Mouse (Mus musculus) liver, embryonic 11.5 days (tissue): Measurements from ENCODE around the gene Kank1. TPM values are rescaled to one million over a fixed set of nuclear protein-coding genes. Genes with fewer than 3 reads are reported as not detected.

Experiments
- ATAC-seq: fragments of 200-750 bp; cut with Nextera tagmentation; replicated peaks from 2 replicates; pipeline ENCODE4 v1.8.0; 2017; ENCODE audit warnings: moderate number of reproducible peaks, mild to moderate bottlenecking, moderate TSS enrichment, moderate library complexity; ENCODE audit not compliant: low FRiP score
- DNase-seq: peaks from one replicate; pipeline ENCODE4 v3.0.0-alpha.2; 2017; ENCODE audit warnings: low spot score
- H3K27ac ChIP-seq: fragments of 300-500 bp; sonication (generic); 2 replicates; pipeline ENCODE4 v1.5.1; 2014; ENCODE audit warnings: mild to moderate bottlenecking, low read depth, low read length, control low read depth
- H3K27me3 ChIP-seq: fragments of 300-500 bp; sonication (generic); replicated peaks from 2 replicates; pipeline ENCODE4 v1.6.1; 2014; ENCODE audit warnings: low read length, mixed read lengths; ENCODE audit not compliant: control insufficient read depth, insufficient read depth
- H3K36me3 ChIP-seq: fragments of 300-500 bp; sonication (generic); 2 replicates; pipeline ENCODE4 v1.6.1; 2014; ENCODE audit warnings: mild to moderate bottlenecking, low read length, moderate library complexity, mixed read lengths; ENCODE audit not compliant: control insufficient read depth, insufficient read depth
- H3K4me1 ChIP-seq: fragments of 300-500 bp; sonication (generic); replicated peaks from 2 replicates; pipeline ENCODE4 v1.6.1; 2014; ENCODE audit warnings: low read length, mixed read lengths; ENCODE audit not compliant: control insufficient read depth, insufficient read depth
- H3K4me2 ChIP-seq: fragments of 300-500 bp; sonication (generic); 2 replicates; pipeline ENCODE4 v1.6.1; 2014; ENCODE audit warnings: mild to moderate bottlenecking, control low read depth, moderate library complexity
- H3K4me3 ChIP-seq: fragments of 300-500 bp; sonication (generic); 2 replicates; pipeline ENCODE4 v1.5.1; 2014; ENCODE audit warnings: low read depth, low read length, control low read depth
- H3K9ac ChIP-seq: fragments of 300-500 bp; sonication (generic); 2 replicates; pipeline ENCODE4 v1.6.1; 2014; ENCODE audit warnings: low read depth, low read length, control low read depth
- H3K9me3 ChIP-seq: fragments of 300-500 bp; sonication (generic); 2 replicates; pipeline ENCODE4 v1.6.1; 2016; ENCODE audit warnings: low read length, inconsistent platforms, mixed read lengths; ENCODE audit not compliant: control insufficient read depth
- WGBS: fragments of 180-500 bp; shearing (Covaris S2); extraction: QIAGEN DNeasy Blood & Tissue Kit; methylation state at CpG from one replicate; pipeline ENCODE4 v1.1.7; 2014; 5-methylcytosine and 5-hydroxymethylcytosine counted together
- polyA plus RNA-seq: library from polyadenylated mRNA; unstranded; fragments of >200 nt; fragmentation: Nextera tagmentation; extraction: Ambion mirVana; gene quantifications from 2 replicates; pipeline ENCODE4 v1.2.1, GENCODE M21; 2014

Gene Kank1
- polyA plus RNA-seq, 1 experiment from 2014 or later: 14.1 TPM

DNA sequence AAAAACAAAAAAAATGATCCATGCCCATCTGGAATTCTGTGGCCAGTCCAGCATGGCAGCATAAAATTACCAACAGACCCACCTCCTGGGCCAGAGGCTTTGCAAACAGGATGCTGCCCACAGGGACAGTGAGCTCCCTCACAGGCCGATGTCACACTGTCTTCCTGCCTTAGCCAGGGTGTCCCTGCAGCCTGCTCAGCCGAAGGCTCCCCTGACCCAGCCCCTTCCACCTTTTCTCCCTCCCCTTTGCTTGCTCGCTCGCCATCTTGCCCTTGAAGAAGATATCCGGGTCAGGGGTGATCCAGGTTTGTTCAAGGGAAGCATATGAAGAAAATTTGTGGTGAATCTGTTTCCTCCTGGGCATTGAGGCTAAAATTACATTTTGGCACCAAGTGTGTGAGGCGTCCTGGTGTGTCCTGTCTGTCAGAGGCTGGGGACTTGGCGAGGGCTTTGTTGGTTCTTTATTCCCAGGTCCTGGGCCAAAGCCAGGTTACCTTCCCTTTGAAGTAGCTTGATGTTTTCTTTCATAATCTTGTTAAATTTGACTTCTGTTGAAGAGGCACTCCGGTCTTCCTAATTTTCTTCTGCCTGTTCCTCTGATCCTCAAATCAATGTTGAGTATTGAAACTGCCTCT is 121.8 kb downstream of the Kank1 start:
- Histone ChIP-seq H3K9ac (no peak overlapping the region), H3K27ac (no peak overlapping the region), H3K4me3 (no peak overlapping the region), H3K36me3 (no peaks in the 10 kb centered on the region; the same call in 1 of the 2 replicates), H3K4me1 (peaks cover 4% of the 10 kb centered on the region; the same call in 1 of the 2 replicates), H3K9me3 (no peaks in the 10 kb centered on the region), H3K27me3 (peaks cover 16% of the 10 kb centered on the region; the same call in 1 of the 2 replicates), H3K4me2 (no peak overlapping the region)
- ATAC-seq (no peak), DNase-seq (no peak)
- 38% methylated on average over 8 of the region's 8 CpGs for WGBS

DNA sequence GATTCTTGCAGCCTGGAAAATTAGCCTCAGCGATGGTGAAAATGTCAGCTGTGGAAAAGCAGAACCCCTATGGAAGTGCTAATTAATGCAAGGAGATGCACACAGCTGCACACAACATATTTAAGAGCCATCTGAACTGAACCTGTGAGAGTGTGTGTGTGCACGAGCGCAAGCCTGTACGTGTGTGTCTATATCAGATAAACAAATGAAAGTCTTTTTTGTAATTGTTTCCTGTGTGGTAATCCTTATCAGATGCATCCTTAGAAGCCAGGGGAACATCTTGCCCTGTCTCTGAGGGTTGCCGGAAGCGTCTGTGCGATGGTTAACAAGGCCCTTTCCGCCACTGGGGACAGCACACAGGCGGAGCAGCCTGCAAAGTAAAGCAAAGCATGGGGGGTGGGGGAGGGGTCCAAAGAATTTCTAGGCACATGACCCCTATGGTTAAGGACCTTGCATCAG is 123.8 kb downstream of the Kank1 start:
- DNase-seq: no peak

DNA sequence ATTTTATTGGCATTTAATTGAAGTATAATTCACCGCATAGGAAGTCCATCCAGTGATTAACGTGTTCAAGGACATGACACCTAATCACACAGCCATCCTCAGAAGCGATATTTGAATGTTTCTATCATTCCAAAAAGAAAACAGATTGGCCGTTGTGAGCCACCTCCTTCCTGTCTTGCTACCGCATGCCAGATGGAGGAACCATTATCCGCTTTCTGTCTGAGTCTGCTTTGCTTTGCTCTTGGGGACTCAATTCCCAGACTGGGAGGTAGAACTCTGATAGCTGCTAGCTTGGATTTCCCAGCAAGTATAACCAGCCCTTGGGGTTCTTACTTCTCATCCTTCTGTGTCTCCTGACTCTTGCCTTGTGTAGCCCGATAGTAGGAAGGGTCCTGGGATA is 125.2 kb downstream of the Kank1 start:
- 62% methylated on average over 7 of the region's 7 CpGs for WGBS
- H3K36me3 ChIP-seq: no peaks in the 10 kb centered on the region; the same call in 1 of the 2 replicates
- H3K4me3 ChIP-seq: no peak overlapping the region
- H3K27ac ChIP-seq: peak overlapping the region; percentile 4; the same call in 1 of the 2 replicates
- DNase-seq (no peak), ATAC-seq (no peak)
- H3K4me2 ChIP-seq: peak overlapping the region; percentile 12; the same call in 1 of the 2 replicates
- H3K9me3 ChIP-seq: no peaks in the 10 kb centered on the region
- H3K9ac ChIP-seq: no peak overlapping the region
- peaks cover 7% of the 10 kb centered on the region; the same call in 1 of the 2 replicates for H3K4me1 ChIP-seq
- peaks cover 16% of the 10 kb centered on the region; the same call in 1 of the 2 replicates for H3K27me3 ChIP-seq

More for the DNA sequence above, 123.8 kb downstream of the Kank1 start:
- Histone ChIP-seq H3K27ac (no peak overlapping the region), H3K4me1 (peaks cover 4% of the 10 kb centered on the region; the same call in 1 of the 2 replicates), H3K9ac (no peak overlapping the region), H3K4me3 (no peak overlapping the region), H3K27me3 (peaks cover 16% of the 10 kb centered on the region; the same call in 1 of the 2 replicates), H3K9me3 (no peaks in the 10 kb centered on the region), H3K36me3 (no peaks in the 10 kb centered on the region; the same call in 1 of the 2 replicates), H3K4me2 (no peak overlapping the region)
- 15% methylated on average over 9 of the region's 9 CpGs for WGBS
- no peak for ATAC-seq

DNA sequence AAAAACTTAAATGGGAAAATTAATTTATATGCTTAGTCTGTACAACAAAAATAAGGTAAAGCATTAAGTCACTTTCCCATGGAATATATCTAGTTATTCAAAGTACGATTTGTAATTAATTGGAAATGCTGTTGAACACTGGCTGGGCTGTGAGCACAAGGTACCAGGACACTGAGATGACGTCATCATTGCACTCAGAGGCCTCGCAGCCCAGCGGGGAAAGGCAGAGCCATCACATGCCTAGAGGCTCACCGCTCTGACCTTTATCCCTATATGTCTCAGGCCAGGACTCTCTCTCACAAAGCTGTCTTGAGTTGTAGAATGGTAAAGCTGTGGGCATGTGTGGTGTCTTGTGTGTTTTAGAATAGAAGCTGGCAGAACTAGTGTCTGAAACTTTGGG is 128.9 kb downstream of the Kank1 start:
- peaks cover 7% of the 10 kb centered on the region; the same call in 1 of the 2 replicates for H3K4me1 ChIP-seq
- DNase-seq (no peak), ATAC-seq (no peak)
- H3K36me3 ChIP-seq: no peaks in the 10 kb centered on the region; the same call in 1 of the 2 replicates
- peaks cover 11% of the 10 kb centered on the region; the same call in 1 of the 2 replicates for H3K27me3 ChIP-seq
- H3K4me2 ChIP-seq: no peak overlapping the region
- 65% methylated on average over 5 of the region's 5 CpGs for WGBS
- no peak overlapping the region for H3K4me3 ChIP-seq
- no peaks in the 10 kb centered on the region for H3K9me3 ChIP-seq
- no peak overlapping the region for H3K9ac ChIP-seq
- H3K27ac ChIP-seq: no peak overlapping the region

DNA sequence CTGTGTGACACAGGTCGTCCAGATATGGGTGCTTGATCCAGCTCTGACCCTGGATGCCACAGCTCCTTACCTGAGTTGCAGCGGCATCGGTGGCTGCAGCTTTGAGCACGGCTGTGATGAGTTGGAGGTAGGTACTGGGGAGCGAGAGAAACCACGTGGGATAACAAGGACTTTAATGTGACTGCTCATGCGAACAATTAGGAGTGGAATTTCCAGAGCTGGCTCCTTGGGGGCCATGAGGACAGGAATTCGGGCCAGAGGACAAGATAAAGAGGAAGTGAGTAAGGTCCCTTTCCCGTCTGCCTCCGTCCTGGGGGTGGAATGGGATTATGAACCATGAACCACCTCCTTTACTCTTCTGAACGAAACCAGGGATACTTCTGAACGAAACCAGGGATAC is 129.8 kb downstream of the Kank1 start:
- WGBS: 56% methylated on average over 12 of the region's 12 CpGs
- ATAC-seq: no peak

DNA sequence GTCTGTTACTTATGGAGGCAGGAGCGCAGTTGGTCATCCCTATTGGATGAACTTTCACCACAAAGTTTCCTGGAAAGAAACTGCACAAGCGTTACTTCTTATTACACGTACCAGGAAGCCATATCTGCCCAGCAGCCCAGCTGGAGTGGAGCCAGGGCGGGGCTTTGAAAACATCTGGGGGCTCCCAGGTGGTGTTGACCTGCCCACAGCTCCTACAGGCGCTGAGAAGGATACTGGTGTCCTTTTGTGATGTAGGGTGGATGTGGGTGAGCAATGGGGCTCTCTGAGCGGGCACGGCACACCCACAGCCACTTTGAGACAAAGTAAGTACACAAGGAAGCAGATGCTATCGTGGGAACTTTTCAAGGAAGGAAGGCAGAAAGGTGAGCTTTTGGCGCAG is 133.7 kb downstream of the Kank1 start:
- 81% methylated on average over 9 of the region's 9 CpGs for WGBS
- no peak for ATAC-seq

More for the DNA sequence above, 129.8 kb downstream of the Kank1 start:
- Histone ChIP-seq H3K9ac (no peak overlapping the region), H3K9me3 (no peaks in the 10 kb centered on the region), H3K4me2 (no peak overlapping the region), H3K27ac (no peak overlapping the region), H3K4me1 (peaks cover 7% of the 10 kb centered on the region; the same call in 1 of the 2 replicates), H3K4me3 (no peak overlapping the region), H3K27me3 (peaks cover 8% of the 10 kb centered on the region; the same call in 1 of the 2 replicates), H3K36me3 (no peaks in the 10 kb centered on the region; the same call in 1 of the 2 replicates)
- DNase-seq: no peak

DNA sequence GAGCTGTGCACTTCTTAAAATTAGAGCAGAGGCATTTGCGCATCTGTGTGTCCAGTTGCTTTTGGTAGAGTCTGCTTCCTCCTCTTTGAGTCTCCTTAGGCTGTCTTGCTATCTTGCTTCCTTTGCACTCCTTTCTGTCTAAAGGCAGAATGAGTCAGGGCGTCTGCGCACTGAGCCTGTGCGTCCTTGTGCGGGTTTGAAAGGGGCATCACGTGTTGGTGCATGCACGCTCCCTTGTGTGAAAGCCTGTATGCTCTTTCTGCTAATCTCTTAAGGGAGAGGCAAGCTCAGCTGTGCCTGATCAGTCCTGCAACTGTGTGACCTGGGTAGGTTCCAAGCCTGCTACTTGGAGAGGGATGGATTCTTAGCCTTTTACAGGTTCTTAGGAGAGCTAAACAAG is 136.0 kb downstream of the Kank1 start:
- DNase-seq (no peak), ATAC-seq (no peak)
- Histone ChIP-seq H3K4me2 (no peak overlapping the region), H3K4me1 (peaks cover 10% of the 10 kb centered on the region), H3K9ac (no peak overlapping the region), H3K36me3 (no peaks in the 10 kb centered on the region), H3K9me3 (no peaks in the 10 kb centered on the region), H3K27me3 (peaks cover 4% of the 10 kb centered on the region; the same call in 1 of the 2 replicates), H3K4me3 (no peak overlapping the region), H3K27ac (no peak overlapping the region)
- 65% methylated on average over 7 of the region's 7 CpGs for WGBS

More for the DNA sequence above, 133.7 kb downstream of the Kank1 start:
- no peak overlapping the region for H3K4me2 ChIP-seq
- H3K4me3 ChIP-seq: no peak overlapping the region
- H3K9ac ChIP-seq: no peak overlapping the region
- no peak for DNase-seq
- no peaks in the 10 kb centered on the region for H3K36me3 ChIP-seq
- no peaks in the 10 kb centered on the region for H3K9me3 ChIP-seq
- H3K27me3 ChIP-seq: peaks cover 4% of the 10 kb centered on the region; the same call in 1 of the 2 replicates
- H3K4me1 ChIP-seq: peaks cover 12% of the 10 kb centered on the region
- no peak overlapping the region for H3K27ac ChIP-seq

DNA sequence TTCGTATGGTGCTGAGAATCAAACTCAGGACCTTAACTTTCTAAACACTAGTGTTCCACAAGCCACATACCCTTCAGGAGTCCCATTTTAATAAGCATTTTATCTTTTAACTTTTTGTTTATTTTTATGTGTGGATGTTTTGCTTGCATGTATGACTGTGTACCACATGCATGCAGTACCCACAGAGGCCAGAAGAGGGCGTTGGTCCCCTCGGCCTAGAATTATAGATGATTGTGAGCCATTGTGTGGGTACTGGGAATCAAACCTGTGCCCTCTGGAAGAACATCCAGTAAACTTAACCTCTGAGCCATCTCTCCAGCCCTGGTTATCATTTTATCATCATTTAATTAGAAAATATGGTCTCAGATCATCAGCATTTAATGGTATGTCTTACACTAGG is 136.8 kb downstream of the Kank1 start:
- Histone ChIP-seq H3K27me3 (peaks cover 4% of the 10 kb centered on the region; the same call in 1 of the 2 replicates), H3K36me3 (no peaks in the 10 kb centered on the region), H3K27ac (no peak overlapping the region), H3K9ac (no peak overlapping the region), H3K4me1 (peaks cover 10% of the 10 kb centered on the region), H3K4me2 (no peak overlapping the region), H3K9me3 (no peaks in the 10 kb centered on the region), H3K4me3 (no peak overlapping the region)
- no peak for DNase-seq
- ATAC-seq: no peak
- WGBS: 51% methylated on average over 3 of the region's 3 CpGs
